Mouse (Mus musculus) ES-Bruce4 (cell line): ENCODE data around the gene Casp9.

Experiments
- CTCF ChIP-seq: IDR thresholded peaks from one replicate; pipeline ENCODE4 v1.8.1; 2011; ENCODE audit warnings: low read depth, low read length
- EP300 ChIP-seq: IDR thresholded peaks from 2 replicates; pipeline ENCODE4 v1.6.1; 2011; ENCODE audit warnings: low read depth, low read length; ENCODE audit not compliant: insufficient read depth
- POLR2A ChIP-seq: IDR thresholded peaks from one replicate; pipeline ENCODE4 v1.8.1; 2011; ENCODE audit warnings: low read length; ENCODE audit not compliant: insufficient read depth

DNA sequence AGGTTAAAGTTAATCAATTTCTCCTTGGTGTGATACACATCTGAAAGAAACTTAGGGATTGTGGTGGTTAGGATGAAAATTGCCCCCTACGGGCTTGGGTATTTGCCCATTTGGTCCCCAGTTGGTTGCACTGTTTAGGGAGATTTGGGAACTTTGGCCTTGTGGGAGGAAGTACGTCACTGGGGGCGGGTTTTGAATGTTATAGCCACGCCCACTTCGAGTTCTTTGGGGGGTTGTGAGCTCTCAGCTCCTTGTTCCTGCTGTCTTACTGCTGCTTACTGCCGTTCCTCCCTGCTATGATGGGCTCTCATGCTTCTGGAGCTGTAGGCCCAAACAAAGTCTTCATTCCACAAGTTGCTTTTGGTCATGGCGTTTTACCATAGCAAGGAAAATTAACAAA, 37.9 kb downstream of the Casp9 start:
- TF ChIP-seq CTCF (no peak), POLR2A (no peak), EP300 (no peak)
